Mouse (Mus musculus) T-helper 2 cell (primary cell): ENCODE data around the gene Rbbp8nl.

Experiments used
- in situ Hi-C: fragments of 300-600 bp; cut with MboI, MseI; formaldehyde crosslinking; loops from one replicate; pipeline ENCODE4 v1.15.1; 2025; ENCODE audit warnings: high pct_unique_total_duplicates

The Rbbp8nl gene

GRCm38 (mm10) chr2:180289440-180290108 is at the start of gene Rbbp8nl:
Gene Rbbp8nl, minus strand, starts transcription at chr2:180289879.
- in situ Hi-C loops, result loop anchor here (5.0 kb wide), 1 partner anchor 38 kb away; no protein-coding TSS in a partner anchor

DNA sequence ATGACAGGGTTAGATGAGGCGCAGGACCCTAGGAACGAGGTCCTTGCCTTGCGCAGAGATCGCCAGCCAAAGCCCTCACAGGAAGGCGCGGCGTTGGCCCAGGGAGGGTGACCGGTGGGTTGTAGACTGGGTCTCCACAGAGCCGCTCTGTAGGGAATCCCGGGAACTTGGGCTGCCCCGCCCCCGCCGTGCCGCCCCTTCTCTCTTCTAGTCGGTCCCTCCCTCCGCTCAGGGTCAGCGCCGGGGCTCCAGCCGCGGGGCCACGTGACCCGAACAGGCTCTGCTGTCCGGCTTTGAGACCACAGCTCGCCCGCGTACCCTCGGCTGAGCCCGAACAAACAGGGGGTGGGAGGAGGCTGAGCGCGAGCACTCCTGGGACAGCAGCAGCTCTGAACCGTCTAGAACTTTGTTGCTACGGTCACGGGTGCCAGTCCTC is 44.9 kb upstream of the Rbbp8nl start, which contains the start of gene Gata5:
Gene Gata5, minus strand, starts transcription at position 149 of the 436 bp plus-strand sequence.
- in situ Hi-C loops, result no loop called here

GRCm38 (mm10) chr2:180333778-180334550 is 44.3 kb upstream of the Rbbp8nl start:
- in situ Hi-C loops, result no loop called here

- in situ Hi-C loops, result loop anchor here (5.0 to 10.0 kb wide), 2 partner anchors 42 to 425 kb away; partner anchors contain the start of gene Rbbp8nl
Measured at GRCm38 (mm10) chr2:180329466-180329865, 39.8 kb upstream of the Rbbp8nl start.

DNA sequence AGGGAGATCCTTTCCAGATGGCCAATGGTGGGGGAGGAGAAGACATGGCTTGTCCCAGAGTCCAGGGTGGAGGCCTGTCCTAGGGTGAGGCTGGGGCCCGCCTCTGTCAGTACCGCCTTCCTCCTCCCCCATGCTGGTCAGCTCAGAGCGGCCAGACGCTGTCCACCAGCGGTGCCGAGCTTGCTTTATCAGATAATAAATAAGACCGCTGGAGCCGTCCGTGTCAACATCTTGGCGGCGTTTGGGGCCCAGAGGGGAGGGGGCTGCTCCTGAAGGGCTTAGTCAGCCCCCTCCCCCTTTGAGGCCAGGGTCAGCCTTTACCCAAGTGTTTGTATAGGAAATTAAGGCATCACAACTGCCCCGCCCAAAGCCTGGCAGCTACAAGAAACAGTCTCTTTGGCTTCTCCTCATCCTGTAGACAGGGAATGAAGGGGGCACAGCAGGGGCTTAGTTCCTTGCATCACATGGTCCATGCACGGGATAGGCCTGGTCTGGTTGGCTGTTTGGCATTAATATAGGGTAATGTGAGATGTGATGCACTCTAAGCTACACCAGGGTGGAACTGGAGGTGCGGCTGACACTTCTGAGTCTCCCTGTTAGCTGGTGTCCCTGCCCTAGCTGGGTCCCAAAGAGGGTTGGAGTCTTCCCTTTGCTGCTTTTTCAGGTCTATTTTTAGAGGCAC is 33.1 kb upstream of the Rbbp8nl start:
- in situ Hi-C loops, result loop anchor here (10.0 kb wide), 1 partner anchor 432 kb away; no protein-coding TSS in a partner anchor

GRCm38 (mm10) chr2:180320216-180320615 is 30.5 kb upstream of the Rbbp8nl start:
- in situ Hi-C loops, result loop anchor here (10.0 kb wide), 1 partner anchor 435 kb away; no protein-coding TSS in a partner anchor

GRCm38 (mm10) chr2:180317591-180317990 is 27.9 kb upstream of the Rbbp8nl start:
- in situ Hi-C loops, result no loop called here

DNA sequence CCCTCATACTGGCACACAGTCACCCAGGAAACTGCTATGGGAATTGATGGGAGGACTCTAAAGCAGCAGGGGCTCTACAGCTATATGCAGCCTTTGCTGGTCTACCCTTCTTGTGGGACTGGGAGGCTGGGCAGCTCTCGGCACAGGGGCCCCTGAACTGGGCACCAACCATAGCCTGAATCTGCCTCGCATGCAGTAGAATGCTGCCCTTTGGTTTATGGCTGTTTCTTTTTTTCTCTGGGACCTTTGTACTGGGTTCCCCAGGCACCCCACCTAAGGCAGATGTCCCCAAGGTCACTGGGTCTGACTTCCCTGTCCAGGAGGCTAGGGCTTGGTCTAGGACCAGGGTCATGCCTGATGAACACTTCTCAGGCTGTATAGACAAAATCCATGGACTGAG is 24.6 kb upstream of the Rbbp8nl start:
- in situ Hi-C loops, result no loop called here

- in situ Hi-C loops, result no loop called here
Measured at GRCm38 (mm10) chr2:180311147-180311546, 21.5 kb upstream of the Rbbp8nl start.

GRCm38 (mm10) chr2:180307680-180308079 is 18.0 kb upstream of the Rbbp8nl start:
- in situ Hi-C loops, result no loop called here

GRCm38 (mm10) chr2:180306423-180307168 is 16.9 kb upstream of the Rbbp8nl start:
- in situ Hi-C loops, result no loop called here

- in situ Hi-C loops, result no loop called here
Measured at GRCm38 (mm10) chr2:180306009-180306408, 16.3 kb upstream of the Rbbp8nl start.

- in situ Hi-C loops, result no loop called here
Measured at GRCm38 (mm10) chr2:180305490-180305889, 15.8 kb upstream of the Rbbp8nl start.

GRCm38 (mm10) chr2:180304554-180304953 is 14.9 kb upstream of the Rbbp8nl start:
- in situ Hi-C loops, result no loop called here

DNA sequence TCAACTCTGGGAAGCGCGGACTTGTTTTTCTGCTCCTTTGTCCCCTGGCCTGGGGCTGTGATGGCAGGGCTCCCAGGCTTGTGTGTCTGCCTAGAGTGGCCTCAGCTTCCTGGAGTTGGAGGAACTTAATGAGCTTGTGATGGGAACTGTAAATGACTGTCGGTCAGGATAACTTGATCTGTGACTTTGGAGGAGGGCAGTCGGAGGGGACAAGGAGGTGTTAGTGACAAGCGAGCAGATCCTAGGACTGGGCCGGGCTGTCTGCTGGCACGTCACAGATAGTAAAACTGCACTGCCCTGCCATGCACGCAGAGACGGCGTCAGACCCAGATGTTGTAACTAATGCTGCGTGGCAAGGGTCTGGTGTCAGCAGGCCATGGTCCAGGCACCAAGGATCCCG is 13.8 kb upstream of the Rbbp8nl start:
- in situ Hi-C loops, result no loop called here

DNA sequence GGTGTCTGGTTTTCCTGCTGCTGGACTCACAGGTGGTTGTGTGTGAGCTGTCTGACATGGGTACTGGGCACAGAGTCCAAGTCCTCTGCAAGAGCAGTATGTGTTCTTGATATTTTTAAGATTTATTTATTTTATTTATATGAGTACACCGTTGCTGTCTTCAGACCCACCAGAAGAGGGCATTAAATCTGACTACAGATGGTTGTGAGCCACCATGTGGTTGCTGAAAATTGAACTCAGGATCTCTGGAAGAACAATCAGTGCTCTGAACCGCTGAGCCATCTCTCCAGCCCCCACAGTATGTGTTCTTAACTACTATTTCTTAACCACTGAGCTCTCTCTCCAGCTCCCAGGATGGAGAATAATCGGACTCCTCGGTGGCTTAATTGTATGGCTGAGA is 12.5 kb upstream of the Rbbp8nl start:
- in situ Hi-C loops, result no loop called here

DNA sequence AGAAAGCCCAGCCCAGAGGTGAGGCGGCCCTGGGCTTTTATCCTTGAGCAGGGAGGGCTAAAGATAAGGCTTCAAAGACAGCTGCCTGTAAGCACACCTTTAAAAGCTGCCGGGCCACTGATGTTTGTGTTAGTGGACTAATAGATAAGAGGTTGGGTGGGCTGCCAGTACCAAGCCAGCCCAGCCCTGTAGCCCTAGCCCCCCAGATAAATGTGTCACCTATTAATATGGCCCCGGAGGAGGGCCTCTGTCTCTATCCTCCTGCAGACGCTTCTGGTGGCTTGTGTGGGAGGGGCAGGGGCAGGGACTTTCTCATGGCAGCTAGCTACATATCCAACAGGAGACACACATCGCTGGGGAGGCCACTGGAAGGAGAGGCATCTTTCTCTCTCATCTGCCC is 11.1 kb upstream of the Rbbp8nl start:
- in situ Hi-C loops, result no loop called here

DNA sequence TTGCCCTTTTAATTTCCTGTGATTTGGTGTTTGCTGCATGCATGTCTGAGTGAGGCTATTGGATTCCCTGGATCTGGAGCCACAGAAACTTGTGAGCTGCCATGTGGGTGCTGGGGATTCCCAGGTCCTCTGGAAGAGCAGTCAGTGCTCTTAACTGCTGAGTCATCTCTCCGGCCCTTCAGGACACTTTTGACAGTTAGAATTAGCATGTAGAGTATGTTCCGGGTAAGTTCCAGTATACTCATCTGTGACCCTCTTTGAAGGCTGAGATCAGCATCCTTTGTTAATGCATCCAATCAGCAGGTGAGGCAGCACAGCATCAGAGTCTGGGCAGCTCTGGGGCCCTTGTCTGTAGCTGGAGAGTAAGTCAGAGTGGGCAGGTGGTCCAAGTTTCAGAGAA is 10.6 kb upstream of the Rbbp8nl start:
- in situ Hi-C loops, result no loop called here

- in situ Hi-C loops, result no loop called here
Measured at GRCm38 (mm10) chr2:180292906-180293305, 3.2 kb upstream of the Rbbp8nl start.

DNA sequence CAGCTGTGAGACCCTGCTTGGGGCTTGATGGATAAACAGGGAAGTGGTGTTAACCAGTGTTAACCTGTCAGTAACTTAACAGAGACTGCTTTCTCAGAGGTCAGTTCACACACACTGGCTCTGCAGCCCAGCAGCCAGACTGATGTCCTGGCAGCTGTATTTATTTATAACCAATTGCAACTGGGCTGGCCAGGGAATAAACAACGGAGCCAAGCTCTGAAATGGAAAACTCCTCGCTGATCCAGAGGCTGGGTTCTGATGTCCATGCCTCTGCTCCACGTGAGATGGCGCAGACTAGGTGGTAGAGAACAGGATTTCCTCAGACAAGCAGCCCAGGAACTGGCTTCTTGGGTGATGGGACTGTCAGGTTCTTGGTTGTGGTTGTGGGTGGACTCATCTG is 2.3 kb upstream of the Rbbp8nl start:
- in situ Hi-C loops, result no loop called here

GRCm38 (mm10) chr2:180291566-180291965 is 1.9 kb upstream of the Rbbp8nl start:
- in situ Hi-C loops, result no loop called here
